Mouse (Mus musculus): Measurements from ENCODE around the gene Nrxn3. TPM values are rescaled to one million over a fixed set of nuclear protein-coding genes. Genes with fewer than 3 reads are reported as not detected.

The Nrxn3 gene
- polyA plus RNA-seq, 1 experiment from 2014 or later: 5.3 TPM

DNA sequence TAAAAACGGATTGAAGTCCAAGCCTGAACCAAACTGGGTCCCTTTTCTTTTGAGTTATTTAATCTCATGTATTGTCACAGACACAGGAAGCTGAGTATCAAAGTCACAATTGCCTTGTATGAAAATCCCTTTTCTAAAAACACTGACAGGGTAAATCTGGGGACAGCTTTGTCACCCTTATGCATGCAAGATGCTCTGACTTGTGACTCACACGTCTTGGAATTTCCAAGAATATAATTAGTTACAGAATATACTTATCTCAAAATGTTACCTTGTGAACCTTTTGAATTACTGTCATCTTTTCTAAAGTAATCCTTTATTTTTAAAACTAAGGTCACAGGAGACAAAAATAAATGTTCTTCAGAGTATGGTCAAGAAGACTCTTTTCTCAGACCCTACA lies 748.6 kb downstream of the Nrxn3 start:
- Histone ChIP-seq H3K27me3 (no peaks in the 10 kb centered on the region), H3K9ac (no peak overlapping the region), H3K9me3 (replicated peaks) (no peaks in the 10 kb centered on the region), H3K36me3 (no peaks in the 10 kb centered on the region), H3K4me1 (no peaks in the 10 kb centered on the region), H3K4me3 (replicated peaks) (no peak overlapping the region), H3K4me2 (no peak overlapping the region), H3K27ac (no peak overlapping the region)
- ATAC-seq (replicated peaks; ENCODE audit: low FRiP score): no peak
- WGBS: 64% methylated on average over 2 of the region's 2 CpGs

DNA sequence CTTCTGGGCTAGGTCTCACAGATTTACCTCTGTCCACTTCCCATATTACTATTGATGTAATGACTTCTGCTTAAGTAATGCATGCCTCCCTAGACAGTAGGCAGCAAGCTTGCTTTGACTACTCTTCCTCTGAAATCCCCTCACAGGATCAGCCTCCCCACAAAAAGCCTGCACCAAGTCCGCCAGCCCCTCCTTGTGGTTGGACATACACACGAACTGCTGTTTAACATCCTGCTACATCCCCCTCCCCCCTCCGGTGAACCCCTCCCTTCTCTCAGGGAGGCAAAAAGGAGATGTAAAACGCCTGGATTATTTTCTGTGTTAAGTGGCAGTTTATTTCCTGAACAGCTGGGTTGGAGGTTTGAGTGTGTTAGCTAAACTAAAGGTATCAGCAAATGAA lies 749.2 kb downstream of the Nrxn3 start:
- H3K4me1 ChIP-seq: no peaks in the 10 kb centered on the region
- no peak for ATAC-seq (replicated peaks; ENCODE audit: low FRiP score)
- H3K36me3 ChIP-seq: no peaks in the 10 kb centered on the region
- H3K9me3 ChIP-seq (replicated peaks): no peaks in the 10 kb centered on the region
- H3K4me3 ChIP-seq (replicated peaks): no peak overlapping the region
- H3K4me2 ChIP-seq: no peak overlapping the region
- no peak overlapping the region for H3K27ac ChIP-seq
- no peaks in the 10 kb centered on the region for H3K27me3 ChIP-seq
- WGBS: 49% methylated on average over 4 of the region's 4 CpGs
- H3K9ac ChIP-seq: no peak overlapping the region

DNA sequence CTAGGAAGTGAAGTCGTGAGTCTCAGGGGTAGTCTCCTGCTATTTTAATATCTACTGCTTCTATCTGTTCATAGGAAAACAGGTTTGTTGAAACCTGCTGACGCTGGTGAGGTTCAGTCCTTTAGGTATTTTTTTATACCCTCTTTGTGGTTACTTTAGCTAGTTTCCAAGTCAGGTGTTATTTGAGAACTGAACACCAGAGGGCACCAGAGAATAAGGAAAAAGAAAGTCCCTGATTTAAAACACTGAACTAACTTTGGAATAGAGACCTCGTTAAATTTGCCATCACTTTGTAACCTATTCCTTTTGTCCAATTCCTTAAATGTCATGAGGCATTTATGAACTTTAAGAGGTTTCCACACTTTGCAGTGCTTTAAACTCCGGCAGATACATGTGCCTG lies 756.4 kb downstream of the Nrxn3 start:
- 16% methylated on average over 4 of the region's 4 CpGs for WGBS
- Histone ChIP-seq H3K27me3 (no peaks in the 10 kb centered on the region), H3K9me3 (replicated peaks) (no peaks in the 10 kb centered on the region), H3K4me3 (replicated peaks) (no peak overlapping the region), H3K4me1 (no peaks in the 10 kb centered on the region), H3K27ac (no peak overlapping the region), H3K36me3 (no peaks in the 10 kb centered on the region), H3K4me2 (no peak overlapping the region), H3K9ac (no peak overlapping the region)
- no peak for ATAC-seq (replicated peaks; ENCODE audit: low FRiP score)

DNA sequence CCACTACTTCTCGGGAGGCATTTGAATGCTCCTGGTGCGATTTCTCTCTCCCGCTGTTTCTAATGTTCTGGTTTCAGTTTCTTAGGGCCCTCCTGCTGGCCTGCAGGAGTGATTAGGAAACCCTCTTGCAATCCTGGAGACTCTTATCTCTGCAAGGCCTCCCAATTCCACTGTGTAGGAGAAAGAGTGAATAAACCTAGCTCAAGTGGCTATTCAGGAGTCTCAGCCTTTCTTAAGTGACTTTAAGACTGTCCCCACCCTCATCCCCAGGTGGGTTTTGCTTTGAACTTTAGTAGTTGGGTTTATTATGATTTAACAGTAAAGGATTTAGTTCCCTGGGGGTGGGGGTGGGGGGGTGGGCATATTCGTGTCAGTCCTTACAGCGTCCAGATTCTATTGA lies 759.5 kb downstream of the Nrxn3 start:
- Histone ChIP-seq H3K36me3 (no peaks in the 10 kb centered on the region), H3K9me3 (replicated peaks) (no peaks in the 10 kb centered on the region), H3K4me3 (replicated peaks) (no peak overlapping the region), H3K27ac (no peak overlapping the region), H3K4me1 (no peaks in the 10 kb centered on the region), H3K4me2 (no peak overlapping the region), H3K9ac (no peak overlapping the region), H3K27me3 (no peaks in the 10 kb centered on the region)
- WGBS: 36% methylated on average over 5 of the region's 5 CpGs
- ATAC-seq (replicated peaks; ENCODE audit: low FRiP score): no peak

DNA sequence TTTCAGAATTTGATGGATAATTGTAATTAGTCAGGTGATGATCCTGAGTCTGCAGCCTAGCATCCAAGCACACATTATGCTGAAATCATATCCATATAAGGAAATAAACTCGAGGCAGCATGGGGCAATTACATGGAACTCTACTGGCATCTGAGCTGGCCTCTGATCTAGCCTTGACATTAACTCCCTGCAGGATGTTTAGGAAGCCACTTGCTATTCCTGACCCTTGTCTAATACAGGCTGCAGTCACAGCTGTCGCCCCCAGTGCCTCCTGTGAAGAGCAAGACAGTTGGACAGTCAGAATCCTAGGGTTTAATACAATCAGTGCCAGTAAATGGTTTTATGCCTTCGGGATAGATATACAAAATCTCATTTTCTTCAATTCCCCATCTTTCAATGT lies 781.4 kb downstream of the Nrxn3 start:
- Histone ChIP-seq H3K4me1 (no peaks in the 10 kb centered on the region), H3K27me3 (no peaks in the 10 kb centered on the region), H3K4me3 (replicated peaks) (no peak overlapping the region), H3K9ac (no peak overlapping the region), H3K4me2 (no peak overlapping the region), H3K27ac (no peak overlapping the region), H3K9me3 (replicated peaks) (no peaks in the 10 kb centered on the region), H3K36me3 (no peaks in the 10 kb centered on the region)
- no peak for ATAC-seq (replicated peaks; ENCODE audit: low FRiP score)
- 52% methylated on average over 3 of the region's 3 CpGs for WGBS

DNA sequence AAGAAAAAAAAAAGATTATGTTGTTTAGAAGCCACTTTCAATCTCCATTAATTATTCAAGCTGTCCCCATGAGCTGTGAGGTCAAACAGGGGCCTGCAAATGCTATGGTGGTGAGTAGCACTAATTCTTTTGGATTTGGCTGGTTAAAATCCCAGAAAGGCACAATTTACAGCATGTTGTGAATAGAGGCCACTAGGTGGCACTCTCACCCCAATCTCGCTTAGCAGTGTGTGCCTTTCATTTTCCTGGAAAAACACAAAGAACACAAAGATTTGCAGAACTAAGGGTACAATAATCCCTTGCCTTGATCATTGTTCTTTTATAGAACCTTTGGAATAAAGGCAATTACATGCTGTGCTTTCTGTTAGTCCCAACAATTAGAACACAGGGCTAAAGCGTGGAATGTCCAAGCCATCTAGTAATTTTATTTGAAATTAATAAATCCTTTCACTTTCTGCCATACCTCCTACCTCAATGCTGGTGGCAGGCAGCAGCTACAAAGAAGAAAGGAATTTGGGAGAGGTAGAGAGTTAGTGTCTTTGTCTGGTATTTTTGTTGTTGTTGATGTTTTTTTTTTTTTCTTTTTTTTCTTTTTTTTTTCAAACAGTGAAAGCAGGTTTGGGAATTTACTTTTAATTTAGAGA lies 782.6 kb downstream of the Nrxn3 start:
- Histone ChIP-seq H3K4me1 (no peaks in the 10 kb centered on the region), H3K4me2 (no peak overlapping the region), H3K27ac (no peak overlapping the region), H3K4me3 (replicated peaks) (no peak overlapping the region), H3K27me3 (no peaks in the 10 kb centered on the region), H3K9me3 (replicated peaks) (no peaks in the 10 kb centered on the region), H3K36me3 (no peaks in the 10 kb centered on the region), H3K9ac (no peak overlapping the region)
- no peak for ATAC-seq (replicated peaks; ENCODE audit: low FRiP score)
- 40% methylated on average over 2 of the region's 2 CpGs for WGBS

DNA sequence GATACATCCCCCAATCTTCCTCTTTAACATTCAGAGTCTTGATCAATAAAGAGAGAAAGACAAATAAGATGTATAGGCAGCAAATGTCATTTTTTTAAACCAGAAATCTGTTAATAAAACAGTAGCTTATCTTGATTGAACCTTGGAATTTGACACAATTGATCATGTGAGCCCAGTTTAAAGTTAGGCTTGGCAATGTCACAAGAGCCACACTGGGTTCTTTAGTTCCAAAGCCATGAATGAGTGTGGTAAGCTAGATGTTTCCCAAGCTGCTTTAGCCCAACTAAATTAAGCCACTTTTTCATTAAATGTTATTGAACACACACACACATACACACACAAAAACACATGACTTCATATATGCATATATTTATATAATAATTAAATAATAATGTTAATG lies 786.3 kb downstream of the Nrxn3 start:
- no peak for ATAC-seq (replicated peaks; ENCODE audit: low FRiP score)
- Histone ChIP-seq H3K9ac (no peak overlapping the region), H3K27ac (no peak overlapping the region), H3K4me3 (replicated peaks) (no peak overlapping the region), H3K4me1 (no peaks in the 10 kb centered on the region), H3K4me2 (no peak overlapping the region), H3K27me3 (no peaks in the 10 kb centered on the region), H3K36me3 (no peaks in the 10 kb centered on the region), H3K9me3 (replicated peaks) (no peaks in the 10 kb centered on the region)

DNA sequence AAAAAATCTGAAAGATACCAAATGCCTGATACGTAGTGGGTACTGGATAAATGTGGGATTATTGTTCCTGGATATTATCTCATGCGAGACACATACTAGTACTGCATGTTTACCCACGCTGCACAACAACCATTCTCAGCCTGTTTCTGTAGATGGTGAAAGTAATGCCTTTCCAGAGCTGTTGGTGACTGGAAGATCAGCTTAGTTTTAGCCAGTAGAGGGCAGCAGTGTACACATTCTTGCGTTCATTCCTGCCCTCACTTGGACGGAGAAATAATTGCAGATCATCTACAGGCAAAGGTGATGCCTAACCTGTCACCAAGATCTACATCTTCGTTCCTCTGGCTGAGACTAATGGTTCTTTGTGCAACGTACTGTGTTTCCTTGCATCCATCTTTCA lies 791.1 kb downstream of the Nrxn3 start:
- 43% methylated on average over 7 of the region's 7 CpGs for WGBS
- Histone ChIP-seq H3K4me3 (replicated peaks) (no peak overlapping the region), H3K27me3 (no peaks in the 10 kb centered on the region), H3K27ac (no peak overlapping the region), H3K36me3 (no peaks in the 10 kb centered on the region), H3K9me3 (replicated peaks) (no peaks in the 10 kb centered on the region), H3K4me1 (no peaks in the 10 kb centered on the region), H3K4me2 (no peak overlapping the region), H3K9ac (no peak overlapping the region)
- ATAC-seq (replicated peaks; ENCODE audit: low FRiP score): no peak

DNA sequence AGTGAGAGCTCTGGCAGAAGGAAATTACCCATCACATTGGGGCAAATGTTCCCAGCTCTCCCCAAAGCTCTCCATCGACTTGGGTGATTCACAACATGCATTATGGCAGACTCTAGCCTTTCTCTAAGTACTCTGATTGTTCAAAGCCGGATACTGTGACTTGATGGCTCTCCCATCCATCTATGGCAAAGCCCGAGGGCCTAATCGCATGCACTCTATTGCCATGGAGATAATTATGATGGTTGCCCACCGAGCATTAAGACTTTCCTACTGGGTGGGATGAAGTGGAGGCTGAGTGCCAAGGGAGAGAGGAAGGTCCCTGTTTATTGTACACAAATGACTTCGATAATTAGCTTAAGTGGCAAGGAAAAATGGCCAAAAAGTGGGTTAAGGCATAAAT lies 793.4 kb downstream of the Nrxn3 start:
- H3K4me3 ChIP-seq (replicated peaks): no peak overlapping the region
- WGBS: 75% methylated on average over 6 of the region's 6 CpGs
- no peak overlapping the region for H3K9ac ChIP-seq
- no peak for ATAC-seq (replicated peaks; ENCODE audit: low FRiP score)
- H3K27ac ChIP-seq: no peak overlapping the region
- H3K4me2 ChIP-seq: no peak overlapping the region
- H3K27me3 ChIP-seq: no peaks in the 10 kb centered on the region
- no peaks in the 10 kb centered on the region for H3K9me3 ChIP-seq (replicated peaks)
- no peaks in the 10 kb centered on the region for H3K4me1 ChIP-seq
- H3K36me3 ChIP-seq: no peaks in the 10 kb centered on the region

DNA sequence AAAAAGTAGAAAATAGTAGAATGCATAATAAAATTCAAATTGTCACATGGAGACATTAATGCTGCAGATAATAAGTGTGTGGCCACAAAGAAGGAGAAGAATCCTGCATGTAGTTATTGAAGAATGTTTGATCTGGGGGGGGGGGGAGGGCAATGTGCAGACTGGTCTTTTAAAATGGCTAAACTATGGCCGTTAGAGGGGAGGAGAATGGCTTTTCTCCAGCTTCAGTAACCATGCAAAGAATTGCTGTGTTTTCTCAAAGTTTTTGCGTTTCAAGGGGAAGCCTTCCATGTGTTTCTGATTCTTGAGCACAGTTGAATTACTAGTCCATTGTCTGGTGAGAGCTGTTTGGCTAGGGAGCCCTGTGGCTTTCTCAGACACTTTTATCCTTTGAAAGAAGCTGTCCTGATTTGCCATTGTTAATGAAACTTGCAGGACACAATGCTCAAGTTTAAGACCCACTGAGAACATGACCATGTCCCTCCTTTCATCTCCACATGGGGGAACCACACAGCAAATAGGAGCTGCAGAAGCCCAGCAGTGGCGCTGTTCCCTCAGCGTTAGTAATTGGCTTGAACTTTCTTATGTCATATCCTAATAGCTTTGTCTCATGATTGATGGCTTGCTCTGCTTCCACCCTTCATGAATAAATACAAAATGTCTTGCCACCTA lies 808.1 kb downstream of the Nrxn3 start:
- no peak for ATAC-seq (replicated peaks; ENCODE audit: low FRiP score)
- Histone ChIP-seq H3K27me3 (no peaks in the 10 kb centered on the region), H3K27ac (no peak overlapping the region), H3K9ac (no peak overlapping the region), H3K4me2 (no peak overlapping the region), H3K4me1 (no peaks in the 10 kb centered on the region), H3K36me3 (no peaks in the 10 kb centered on the region), H3K4me3 (replicated peaks) (no peak overlapping the region), H3K9me3 (replicated peaks) (no peaks in the 10 kb centered on the region)
- 18% methylated on average over 4 of the region's 4 CpGs for WGBS

DNA sequence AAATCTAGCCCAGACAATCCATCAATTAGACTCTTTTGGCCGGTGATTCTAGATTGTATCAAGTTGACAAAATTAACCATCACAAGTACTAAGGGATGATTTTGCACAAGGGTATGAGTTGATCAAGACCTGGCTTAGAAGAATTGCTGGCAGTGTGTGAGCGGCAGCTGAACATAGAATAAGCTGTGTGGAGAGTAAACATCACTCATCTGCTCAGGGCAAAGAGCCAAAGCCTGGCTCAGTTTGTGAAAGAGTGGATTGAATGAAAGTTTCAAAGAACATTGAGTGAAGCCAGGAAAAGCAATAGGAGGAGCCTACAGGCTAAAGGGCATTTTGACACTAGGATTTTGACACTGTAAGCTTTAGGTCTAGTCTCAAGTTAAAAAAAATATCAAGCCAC lies 828.6 kb downstream of the Nrxn3 start:
- Histone ChIP-seq H3K4me2 (no peak overlapping the region), H3K36me3 (no peaks in the 10 kb centered on the region), H3K27ac (no peak overlapping the region), H3K27me3 (no peaks in the 10 kb centered on the region), H3K9me3 (replicated peaks) (no peaks in the 10 kb centered on the region), H3K9ac (no peak overlapping the region), H3K4me1 (no peaks in the 10 kb centered on the region), H3K4me3 (replicated peaks) (no peak overlapping the region)
- WGBS: 79% methylated on average over 2 of the region's 2 CpGs
- ATAC-seq (replicated peaks; ENCODE audit: low FRiP score): no peak

DNA sequence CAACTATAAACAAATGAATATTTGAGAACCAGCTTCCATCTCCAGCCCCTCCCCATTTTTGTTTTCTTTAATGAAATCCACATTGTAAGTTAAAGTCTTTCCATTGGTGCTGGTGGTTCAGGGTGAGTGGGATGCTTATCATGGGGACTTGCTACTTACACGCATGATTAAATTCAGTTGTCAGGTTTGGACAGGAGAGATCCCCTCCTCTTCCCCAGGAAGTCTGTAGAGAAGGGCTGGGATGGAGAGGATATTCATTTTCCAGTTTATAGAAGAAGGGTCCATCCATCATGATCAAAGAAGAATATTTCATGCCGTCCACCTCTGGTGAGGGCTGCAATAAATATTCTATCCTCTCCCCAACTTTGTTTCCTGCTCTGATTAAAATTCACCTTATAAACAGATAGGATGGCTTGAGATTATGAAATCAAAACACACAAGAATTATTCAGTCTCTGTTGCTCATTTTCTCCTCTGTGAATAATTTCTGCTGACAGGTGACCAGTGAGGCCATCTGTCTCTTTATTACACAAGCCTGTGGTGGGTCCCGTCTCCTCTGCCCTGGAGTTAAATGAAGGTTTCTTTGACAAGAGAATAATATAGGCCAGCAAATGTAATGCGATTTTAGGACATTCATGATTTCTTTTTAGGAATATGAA lies 830.7 kb downstream of the Nrxn3 start:
- no peak for ATAC-seq (replicated peaks; ENCODE audit: low FRiP score)
- no peak overlapping the region for H3K4me3 ChIP-seq (replicated peaks)
- no peak overlapping the region for H3K9ac ChIP-seq
- H3K4me2 ChIP-seq: no peak overlapping the region
- 38% methylated on average over 4 of the region's 4 CpGs for WGBS
- H3K36me3 ChIP-seq: no peaks in the 10 kb centered on the region
- H3K27ac ChIP-seq: no peak overlapping the region
- no peaks in the 10 kb centered on the region for H3K4me1 ChIP-seq
- no peaks in the 10 kb centered on the region for H3K9me3 ChIP-seq (replicated peaks)
- H3K27me3 ChIP-seq: no peaks in the 10 kb centered on the region

All from kidney, embryonic 15.5 days (tissue).